Mouse (Mus musculus): Measurements from ENCODE around the gene Oosp1.

GRCm38 (mm10) chr19:11696755-11697154, 5.8 kb upstream of the Oosp1 start, which contains the start of gene Oosp3:
- no peak for TF ChIP-seq POLR2A (IDR thresholded peaks at IDR 0.05; ENCODE audit: borderline replicate concordance, control insufficient read depth, low read depth, low read length)
- no peak for TF ChIP-seq CTCF (IDR thresholded peaks at IDR 0.05; ENCODE audit: control insufficient read depth, insufficient read depth, low read length)

Measured in bone marrow, adult 2 months (tissue).